Mouse (Mus musculus) G1E-ER4 (cell line): ENCODE data around the gene Kif22. TPM values are rescaled to one million over a fixed set of nuclear protein-coding genes. Genes with fewer than 3 reads are reported as not detected.

ENCODE experiments used
- GATA1 ChIP-seq: IDR thresholded peaks from one replicate; pipeline ENCODE4 v1.8.0; 2012; ENCODE audit warnings: low read length, inconsistent platforms
- polyA plus RNA-seq: library from polyadenylated mRNA; stranded (reverse); fragments of >175 nt; gene quantifications from 2 replicates; pipeline ENCODE4 v1.2.3, GENCODE M21; 2012

Gene Kif22
- polyA plus RNA-seq, 1 experiment, result 56.9 TPM

DNA sequence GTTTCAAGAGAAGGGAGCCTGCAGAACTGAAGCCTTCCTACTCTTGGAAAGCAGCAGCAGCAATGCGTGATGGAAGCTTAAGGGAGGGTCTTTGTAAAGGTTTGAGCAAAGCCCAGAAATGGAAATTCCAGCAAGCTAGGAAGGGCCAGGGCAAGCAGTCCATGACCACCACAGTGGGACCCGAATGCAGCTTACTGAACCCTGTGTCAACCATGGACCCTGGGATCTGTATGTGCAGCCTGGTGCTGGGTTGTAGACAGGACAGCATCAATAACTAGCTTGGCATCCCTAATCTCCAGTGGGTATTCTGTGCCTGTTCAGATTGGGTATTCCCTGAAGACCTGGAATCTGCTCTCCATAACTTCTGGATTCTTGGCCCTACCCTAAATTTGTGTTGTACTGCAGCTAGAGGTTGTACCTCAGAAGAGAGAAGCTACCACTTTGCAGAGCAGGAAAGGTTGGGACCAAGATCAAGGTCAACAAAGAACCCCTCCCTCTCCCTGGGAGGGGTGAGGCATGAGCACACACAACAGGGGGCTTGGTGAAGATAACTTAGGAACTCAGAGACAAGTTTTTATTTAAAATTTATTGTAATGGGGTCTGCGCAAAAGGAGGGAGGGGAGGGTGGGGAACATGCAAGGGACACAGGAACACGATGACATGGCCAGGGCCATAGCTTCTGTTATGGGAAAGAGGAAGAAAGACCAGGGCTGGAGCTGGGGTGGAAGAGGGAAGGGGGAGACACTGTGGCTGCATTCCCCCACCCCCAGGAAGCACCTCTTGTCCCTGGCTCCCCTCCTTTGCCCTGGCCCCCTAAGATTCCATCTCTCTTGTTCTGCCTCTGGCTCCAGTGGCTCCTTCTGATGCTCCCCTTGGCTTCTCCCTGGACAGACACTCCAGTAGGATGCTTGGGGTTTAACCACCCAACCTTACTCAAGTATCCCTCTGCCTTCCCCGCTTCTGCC lies 20.4 kb downstream of the Kif22 start:
- TF ChIP-seq GATA1, result no peak

DNA sequence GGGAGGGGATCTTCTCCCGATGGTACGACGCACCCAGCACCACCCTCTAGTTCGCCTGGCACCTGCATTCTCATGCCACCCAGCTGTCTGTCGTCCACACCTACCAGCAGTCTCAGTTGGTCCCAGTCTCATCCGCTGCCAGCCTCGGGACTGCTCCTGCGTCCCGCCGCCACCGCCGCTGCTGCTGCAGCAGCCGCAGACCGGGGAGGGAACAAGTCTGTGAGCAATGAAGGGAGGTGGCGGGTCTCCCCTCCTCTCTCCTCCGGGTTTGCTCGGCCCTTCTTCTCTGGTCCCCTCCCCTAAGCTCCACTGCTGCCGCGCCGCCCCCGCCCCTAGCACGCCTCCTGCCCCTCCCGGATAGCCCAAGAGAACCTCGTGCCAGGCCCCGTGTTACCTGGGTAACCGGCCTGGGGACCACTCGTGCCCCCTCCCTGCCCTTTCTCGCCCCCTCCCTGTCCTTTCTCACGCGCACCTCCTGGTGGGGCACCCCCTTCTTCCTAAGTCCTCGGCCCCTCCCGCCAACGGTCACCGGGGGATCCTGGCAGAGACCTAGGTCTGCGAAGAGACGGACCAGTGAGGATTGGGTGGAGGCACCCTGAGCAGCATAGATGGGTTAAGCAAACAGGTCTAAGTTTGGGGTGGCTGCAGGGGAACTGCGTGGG lies 21.2 kb downstream of the Kif22 start, which contains the start of the genes Gm42742 and Prrt2:
Gm42742 (minus strand) TSS at position 197 of the 662 bp plus-strand sequence.
Prrt2 (minus strand) TSS at position 311 of the 662 bp plus-strand sequence.
- no peak for TF ChIP-seq GATA1

DNA sequence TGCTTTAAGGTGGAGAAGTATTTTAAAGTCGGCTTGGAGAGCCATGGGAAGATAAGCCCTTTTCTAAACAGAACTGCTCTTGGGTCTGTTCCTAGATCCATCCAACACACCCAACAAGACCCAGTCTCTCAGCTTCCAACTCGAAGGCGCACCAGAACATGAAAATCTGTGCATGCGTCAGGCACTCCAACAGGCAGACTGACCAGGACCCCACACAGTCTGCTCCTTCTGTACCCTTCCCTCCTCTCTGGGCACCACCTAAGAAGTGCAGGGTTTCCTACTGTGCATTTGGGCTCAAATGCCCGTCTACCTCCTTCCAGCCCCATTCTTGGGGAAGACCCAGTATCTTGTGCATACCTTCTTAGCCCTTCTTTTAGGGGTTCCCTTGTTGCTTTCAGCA lies 21.8 kb downstream of the Kif22 start:
- TF ChIP-seq GATA1, result no peak

DNA sequence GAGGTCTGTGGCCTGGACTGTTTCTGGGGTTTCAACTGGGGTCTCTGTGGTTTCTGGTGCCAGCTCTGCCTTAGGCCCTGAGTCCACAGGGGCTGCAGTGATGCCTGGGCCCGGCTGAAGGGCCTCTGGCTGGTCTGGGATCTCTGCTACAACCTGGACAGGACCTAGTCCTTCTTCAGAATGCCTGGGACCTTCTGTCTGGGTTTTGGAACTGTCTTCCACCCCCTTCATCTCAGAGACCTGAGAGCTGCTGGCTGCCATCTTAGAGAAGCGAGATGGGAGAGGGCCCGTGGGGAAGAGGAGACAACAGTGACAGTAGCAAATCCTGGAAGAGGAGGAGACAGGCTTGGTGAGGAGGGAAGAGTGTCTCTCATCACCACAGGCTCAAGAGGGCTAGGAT lies 22.2 kb downstream of the Kif22 start:
- no peak for TF ChIP-seq GATA1

DNA sequence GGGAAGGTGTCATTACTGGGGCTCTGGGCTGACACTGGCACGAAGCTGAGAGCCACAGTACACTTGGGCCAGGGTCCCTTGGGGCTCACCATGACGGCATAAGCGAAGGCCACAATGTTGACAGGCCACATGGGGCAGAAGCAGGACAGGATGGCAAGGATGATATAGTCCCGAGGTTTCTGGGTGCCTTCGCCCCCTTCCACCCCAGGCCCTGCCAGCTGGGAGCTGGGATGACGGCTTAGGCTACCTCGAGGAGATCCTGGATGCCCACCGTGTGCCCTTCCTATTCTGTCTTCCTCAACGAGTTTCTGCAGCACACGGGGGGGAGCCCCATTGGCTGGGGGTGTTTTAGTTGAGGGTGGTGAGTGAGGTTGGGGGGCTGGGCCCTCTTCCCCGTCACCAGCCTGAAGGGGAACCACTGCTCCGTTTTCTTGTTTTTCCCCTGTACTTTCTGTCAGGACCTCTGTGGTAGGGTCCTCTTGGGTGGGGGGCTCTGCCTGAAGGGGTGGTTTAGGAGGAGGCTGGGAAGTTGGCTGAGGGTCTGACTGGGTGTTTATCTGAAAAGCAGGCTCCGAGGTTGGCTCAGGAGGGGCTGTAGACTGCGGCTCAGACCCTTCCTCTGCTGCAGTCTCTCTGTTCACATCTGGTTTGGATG lies 22.8 kb downstream of the Kif22 start:
- TF ChIP-seq GATA1, result no peak

DNA sequence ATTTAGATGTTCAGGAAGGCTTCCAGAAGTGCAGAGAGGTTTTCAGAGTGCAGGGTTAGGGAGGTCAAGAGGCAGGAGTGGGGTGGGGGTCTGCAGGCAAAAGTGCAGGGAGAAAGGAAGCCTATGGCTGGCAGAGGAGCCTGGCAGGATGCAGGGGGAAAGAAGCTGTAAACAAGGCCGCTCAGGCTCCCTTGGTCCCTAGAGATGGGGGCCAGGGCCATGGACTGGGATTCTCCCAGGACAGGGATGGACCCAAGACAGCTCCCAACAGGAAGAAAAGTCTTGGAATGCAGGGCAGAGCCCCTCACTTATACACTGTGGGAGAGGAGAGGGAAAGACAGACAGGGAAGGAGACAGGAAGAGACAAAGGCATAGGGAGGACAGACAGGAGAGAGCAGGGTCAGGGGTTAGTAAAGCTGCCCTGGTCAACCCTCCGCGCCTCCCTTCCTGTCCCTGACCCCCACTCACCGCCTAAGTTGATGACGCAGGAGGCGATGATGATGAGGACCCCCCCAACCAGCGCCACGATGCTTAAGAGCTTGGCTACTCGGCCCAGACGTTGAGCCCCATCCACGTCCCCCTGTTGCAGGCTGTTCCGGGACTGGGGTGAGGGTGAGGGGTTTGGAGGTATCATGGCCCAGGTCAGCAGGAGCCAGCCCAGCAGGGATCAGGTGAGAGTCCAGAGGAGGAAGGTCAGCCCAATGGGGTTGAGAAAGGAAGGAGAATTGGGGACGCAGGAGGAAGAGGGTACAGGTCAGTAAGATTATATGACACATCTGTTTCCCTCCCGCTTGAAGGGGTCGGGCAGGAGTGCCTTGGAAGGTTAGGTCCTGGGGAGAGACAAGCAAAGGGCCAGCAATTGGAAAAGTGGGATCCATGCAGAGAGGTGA lies 23.6 kb downstream of the Kif22 start:
- TF ChIP-seq GATA1, result no peak

DNA sequence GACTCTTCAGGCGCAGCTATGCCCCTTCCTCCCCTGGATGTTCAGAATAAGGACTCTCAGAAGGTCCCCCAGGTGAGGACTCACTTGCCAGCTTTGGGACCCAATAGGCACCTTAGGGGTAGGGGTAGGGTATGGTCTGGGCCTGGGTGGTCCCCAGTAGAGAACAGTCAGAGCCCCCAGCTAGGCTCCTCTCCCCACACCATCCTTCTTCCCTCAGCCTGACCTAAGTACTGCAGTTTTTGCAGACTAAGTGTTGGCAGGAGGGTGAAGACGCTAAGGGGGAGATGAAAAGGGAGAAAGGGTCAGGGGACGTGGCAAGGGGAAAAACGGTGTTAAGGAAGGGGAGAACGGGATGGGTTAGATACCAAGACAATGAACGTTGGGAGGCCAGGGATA lies 24.3 kb downstream of the Kif22 start:
- TF ChIP-seq GATA1, result no peak

DNA sequence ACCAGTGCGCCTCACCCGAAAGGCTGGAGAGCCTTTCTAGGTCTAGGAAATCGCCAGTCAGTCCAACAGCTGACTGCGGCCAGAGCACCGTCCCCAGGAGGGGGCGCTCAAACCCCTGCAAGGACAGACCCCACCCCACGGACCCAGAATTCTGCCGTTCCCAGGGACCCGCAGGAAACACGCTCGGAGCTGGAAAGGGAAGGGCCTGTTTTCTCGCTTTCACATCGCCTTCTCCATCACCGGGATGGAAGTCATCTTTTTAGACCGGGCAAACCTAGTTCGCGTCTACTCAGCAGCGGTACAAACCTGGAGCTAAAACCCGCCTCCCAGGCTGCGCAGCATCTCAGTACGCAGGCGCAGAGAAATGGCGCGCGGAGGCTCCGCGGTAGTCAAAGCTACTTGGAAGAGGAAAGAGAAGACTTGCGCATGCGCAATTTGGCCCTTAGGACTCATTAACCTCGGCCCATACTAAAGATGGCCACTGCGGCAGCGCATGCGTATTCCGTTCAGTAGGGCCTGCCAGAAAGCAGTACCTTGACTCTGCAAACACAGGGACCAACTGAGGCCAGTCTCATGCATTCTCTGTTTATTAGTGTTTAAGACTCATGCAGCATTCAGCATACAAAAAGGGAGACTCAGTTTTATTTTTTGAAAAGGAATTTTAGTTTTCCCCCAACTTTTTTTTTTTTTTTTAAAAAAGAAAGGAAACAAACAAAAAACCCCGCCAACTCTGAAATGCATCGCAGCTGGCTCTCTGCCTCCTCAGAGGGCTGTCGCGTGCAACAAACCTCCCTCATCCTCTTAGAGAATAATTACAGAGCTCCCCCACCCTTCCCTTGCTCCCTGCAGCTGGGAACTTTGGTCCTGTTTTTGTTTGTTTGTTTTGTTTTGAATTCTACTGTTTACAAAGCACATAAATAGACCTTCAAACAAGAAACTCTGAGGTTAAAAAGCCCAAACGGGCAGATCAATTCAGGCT lies 25.0 kb downstream of the Kif22 start, which contains the start of gene Pagr1a:
Pagr1a (minus strand) TSS at position 382 of the 979 bp plus-strand sequence.
- no peak for TF ChIP-seq GATA1

DNA sequence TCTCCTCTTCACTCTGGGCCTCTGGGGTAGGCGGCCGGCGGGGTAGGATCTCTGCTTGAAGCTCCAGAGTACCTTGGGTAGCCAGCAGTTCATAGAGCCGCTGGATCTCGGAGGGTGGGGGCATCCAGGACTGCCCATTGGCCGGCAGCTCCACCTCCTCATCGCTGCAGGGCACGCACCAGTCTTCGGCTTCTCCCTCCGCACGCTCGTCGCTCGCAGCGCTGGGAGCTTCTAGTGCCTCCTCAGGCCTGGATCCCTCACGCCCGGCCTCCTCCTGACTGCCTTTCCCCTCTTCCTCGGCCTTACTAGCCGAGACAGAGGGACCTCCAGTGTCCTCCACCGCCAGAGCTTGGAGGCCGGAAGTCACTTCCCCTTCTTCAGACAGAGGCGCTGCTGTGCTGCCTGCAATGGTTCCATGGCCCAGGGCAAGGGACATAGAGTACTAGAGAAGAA lies 25.8 kb downstream of the Kif22 start:
- no peak for TF ChIP-seq GATA1

DNA sequence TGATC lies 26.0 kb downstream of the Kif22 start, which contains the start of gene Pagr1b:
Pagr1b (minus strand) TSS at position 4 of the 5 bp plus-strand sequence.
- no peak for TF ChIP-seq GATA1

DNA sequence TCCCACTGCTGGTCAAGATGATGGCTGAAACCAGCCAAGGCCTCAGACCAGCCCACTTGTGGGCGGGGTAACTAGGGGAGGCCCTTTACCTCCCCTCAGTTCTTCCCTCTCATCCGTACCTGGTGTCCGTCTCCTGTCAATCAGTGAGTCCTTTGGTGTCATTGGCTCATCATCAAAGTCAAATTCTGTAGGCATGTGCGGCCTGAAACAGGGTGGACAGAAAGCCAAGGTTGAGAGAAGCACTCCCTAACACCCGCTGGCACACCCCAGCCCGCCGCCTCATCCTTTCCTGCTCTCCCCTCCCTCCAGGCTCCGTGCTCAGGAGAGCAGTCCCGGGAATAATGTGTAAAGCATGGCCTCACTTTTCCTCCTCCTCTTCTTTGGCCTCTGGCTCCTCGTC lies 26.2 kb downstream of the Kif22 start:
- no peak for TF ChIP-seq GATA1

DNA sequence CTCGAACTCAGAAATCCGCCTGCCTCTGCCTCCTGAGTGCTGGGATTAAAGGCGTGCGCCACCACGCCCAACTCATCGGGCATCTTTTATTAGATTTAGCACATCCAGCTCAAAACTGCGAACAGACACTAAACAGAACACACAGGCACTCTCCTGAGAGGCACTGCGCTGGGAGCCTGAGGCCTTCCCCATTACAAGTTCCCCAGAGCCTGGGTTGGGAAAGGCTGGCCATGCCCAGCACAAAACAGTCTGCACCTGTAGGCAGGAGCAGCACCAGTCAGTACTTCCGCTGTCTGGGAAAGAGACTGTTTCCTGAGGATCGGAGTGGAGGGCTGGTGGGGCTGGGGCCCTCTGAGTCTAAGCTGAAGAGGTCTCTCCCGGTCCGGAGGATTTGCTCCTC lies 27.3 kb downstream of the Kif22 start:
- TF ChIP-seq GATA1, result no peak

DNA sequence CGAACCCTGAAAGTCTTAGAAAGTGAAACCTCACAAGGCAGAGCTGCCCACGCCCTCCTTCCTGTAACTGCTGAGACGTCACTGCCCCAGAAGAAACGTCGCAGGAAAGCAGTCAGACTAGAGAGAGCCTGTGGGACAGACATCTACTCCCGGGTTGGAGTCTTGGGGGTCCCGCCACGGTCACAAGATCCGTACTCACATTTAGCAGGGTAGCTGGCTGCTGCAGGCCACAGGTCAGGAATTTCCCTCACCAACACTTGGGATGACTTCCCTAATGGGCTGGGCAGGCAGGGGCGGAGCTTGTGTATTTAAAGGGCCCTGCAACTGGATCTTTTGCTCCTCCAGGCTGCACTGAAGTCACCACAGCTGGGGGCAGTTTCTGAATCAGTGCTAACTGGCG lies 28.0 kb downstream of the Kif22 start, which contains the start of gene Mvp:
Mvp (minus strand) TSS at position 302 of the 400 bp plus-strand sequence.
- TF ChIP-seq GATA1, result no peak

DNA sequence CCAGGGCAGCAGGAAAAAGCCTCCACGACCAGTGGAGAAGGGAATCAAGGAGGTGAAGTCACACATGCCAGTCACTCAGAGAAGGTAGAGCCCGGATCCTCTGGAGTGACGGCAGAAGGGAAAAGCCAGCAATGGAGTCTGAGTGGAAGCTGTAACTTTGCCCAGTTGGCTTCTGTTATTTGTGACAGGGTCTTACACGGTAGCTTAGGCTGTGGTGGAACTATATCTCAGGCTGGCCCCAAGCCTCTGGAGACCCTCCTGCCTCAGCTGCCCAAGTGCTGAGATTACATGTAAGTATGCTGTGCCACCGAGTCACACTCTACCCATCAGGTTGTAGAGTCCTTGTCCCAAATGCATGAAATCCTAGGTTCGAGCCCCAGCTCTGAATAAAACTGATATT lies 28.9 kb downstream of the Kif22 start:
- no peak for TF ChIP-seq GATA1
